In genomic region chr9:120563590-120563989, GRCm38 (mm10) we compare ENCODE assay signal across 31 mouse cellular contexts. TPM values are rescaled to one million over a fixed set of nuclear protein-coding genes. Genes with fewer than 3 reads are reported as not detected.
DNase-seq lines count a peak whose midpoint lies in the region; ATAC-seq and TF ChIP-seq lines count a peak whose summit lies in the region.
"Had no signal": no experiment of that assay in that cellular context is flagged by ENCODE, and none has a peak within 500 bp of the region (broad histone marks: within the 10 kb centered on the region; RNA-seq: fewer than 3 reads in every experiment).

No protein-coding gene starts in this region.

- DNase-seq in 416B (ENCODE audit: low read depth): peak; percentile 66
- DNase-seq in G1E (ENCODE audit: low spot score): no peak
- DNase-seq in kidney, adult 8-10 months: no peak
- DNase-seq in heart, postnatal 14 days: no peak
- DNase-seq in gastrocnemius, postnatal 10 days: no peak
- DNase-seq: adrenal gland, postnatal 10 days; adrenal gland, postnatal 36 days; cerebellum, adult 18-20 months; cerebellum, adult 9-10 months; cerebellum, postnatal 14 days; gastrocnemius, postnatal 14 days; heart, adult 11 months; heart, postnatal 36 days had no signal

- H3K27ac ChIP-seq in liver, embryonic 16.5 days (ENCODE audit: low read length): no peak overlapping the region
- H3K27ac ChIP-seq in midbrain, embryonic 16.5 days (ENCODE audit: low read length): no peak overlapping the region
- H3K27ac ChIP-seq: embryonic facial prominence, embryonic 12.5 days; embryonic facial prominence, embryonic 15.5 days; forebrain, embryonic 12.5 days; forebrain, embryonic 15.5 days; hindbrain, embryonic 10.5 days; hindbrain, embryonic 13.5 days had no signal

- no peaks in the 10 kb centered on the region for H3K27me3 ChIP-seq in G1E (ENCODE audit: insufficient read depth, low read length)
- no peaks in the 10 kb centered on the region for H3K27me3 ChIP-seq in liver, embryonic 16.5 days (ENCODE audit: control insufficient read depth, insufficient read depth, low read depth, low read length)
- no peaks in the 10 kb centered on the region for H3K27me3 ChIP-seq in midbrain, embryonic 16.5 days (ENCODE audit: control insufficient read depth, insufficient read depth, low read depth, low read length)
- H3K27me3 ChIP-seq: embryonic facial prominence, embryonic 12.5 days; embryonic facial prominence, embryonic 15.5 days; forebrain, embryonic 15.5 days had no signal

- peaks cover 3% of the 10 kb centered on the region for H3K36me3 ChIP-seq in G1E (replicated peaks)
- H3K36me3 ChIP-seq in liver, embryonic 16.5 days (ENCODE audit: control insufficient read depth, insufficient read depth): no peaks in the 10 kb centered on the region
- H3K36me3 ChIP-seq in midbrain, embryonic 16.5 days (ENCODE audit: control insufficient read depth, insufficient read depth, low read length): 0 out of 2 replicates have a peak, but pooled peaks cover 3% of the 10 kb centered on the region
- H3K36me3 ChIP-seq: embryonic facial prominence, embryonic 12.5 days; embryonic facial prominence, embryonic 15.5 days; forebrain, embryonic 12.5 days; forebrain, embryonic 15.5 days; hindbrain, embryonic 10.5 days; hindbrain, embryonic 13.5 days had no signal

- no peak for TF ChIP-seq CTCF in G1E (IDR thresholded peaks at IDR 0.05; ENCODE audit: low read depth, low read length)

- peak; percentile 64 for ATAC-seq in G1E (ENCODE audit: extremely low read depth, insufficient number of reproducible peaks, low FRiP score, poor library complexity, severe bottlenecking)
- peak; percentile 23 for ATAC-seq in common myeloid progenitor, adult 5-6 weeks (replicated peaks; ENCODE audit: low read depth, poor library complexity, severe bottlenecking)
- peak; percentile 13; the same call in 1 of the 2 replicates for ATAC-seq in liver, embryonic 16.5 days (ENCODE audit: low read depth)
- no peak for ATAC-seq in midbrain, embryonic 16.5 days
- ATAC-seq: forebrain, embryonic 15.5 days; hindbrain, embryonic 16.5 days; Patski had no signal

- no peak overlapping the region for H3K4me2 ChIP-seq in liver, embryonic 16.5 days (ENCODE audit: low read depth, low read length)
- H3K4me2 ChIP-seq in midbrain, embryonic 16.5 days (ENCODE audit: low read length): no peak overlapping the region
- H3K4me2 ChIP-seq: embryonic facial prominence, embryonic 12.5 days; embryonic facial prominence, embryonic 15.5 days; forebrain, embryonic 12.5 days; forebrain, embryonic 15.5 days; heart, embryonic 11.5 days; hindbrain, embryonic 13.5 days had no signal

- no peak overlapping the region for H3K4me3 ChIP-seq in G1E (ENCODE audit: low read depth, low read length)
- H3K4me3 ChIP-seq in liver, embryonic 16.5 days (ENCODE audit: low read depth, low read length): no peak overlapping the region
- H3K4me3 ChIP-seq in midbrain, embryonic 16.5 days (ENCODE audit: low read depth, low read length): no peak overlapping the region
- H3K4me3 ChIP-seq: embryonic facial prominence, embryonic 12.5 days; embryonic facial prominence, embryonic 15.5 days; erythroblast, embryonic 14.5 days; forebrain, embryonic 12.5 days; forebrain, embryonic 15.5 days; hindbrain, embryonic 10.5 days; hindbrain, embryonic 13.5 days had no signal

- WGBS in liver, embryonic 16.5 days (ENCODE audit: insufficient replicate concordance): 26% methylated on average over 3 of the region's 3 CpGs
- WGBS in midbrain, embryonic 16.5 days: 92% methylated on average over 3 of the region's 3 CpGs

- peaks cover 69% of the 10 kb centered on the region for H3K4me1 ChIP-seq in G1E (ENCODE audit: insufficient read depth, low read depth, low read length)
- H3K4me1 ChIP-seq in liver, embryonic 16.5 days (ENCODE audit: control insufficient read depth, low read depth, low read length): peaks cover 13% of the 10 kb centered on the region
- no peaks in the 10 kb centered on the region for H3K4me1 ChIP-seq in midbrain, embryonic 16.5 days (ENCODE audit: control insufficient read depth, insufficient read depth, low read length)
- H3K4me1 ChIP-seq: embryonic facial prominence, embryonic 12.5 days; embryonic facial prominence, embryonic 15.5 days; forebrain, embryonic 12.5 days; forebrain, embryonic 15.5 days; hindbrain, embryonic 10.5 days; hindbrain, embryonic 13.5 days had no signal

- H3K9ac ChIP-seq in liver, embryonic 16.5 days (ENCODE audit: low read depth, low read length): no peak overlapping the region
- H3K9ac ChIP-seq in midbrain, embryonic 16.5 days (ENCODE audit: low read depth, low read length): no peak overlapping the region
- H3K9ac ChIP-seq: embryonic facial prominence, embryonic 12.5 days; embryonic facial prominence, embryonic 15.5 days; forebrain, embryonic 12.5 days; forebrain, embryonic 15.5 days; hindbrain, embryonic 13.5 days had no signal

- H3K9me3 ChIP-seq in G1E (replicated peaks): peaks cover 3% of the 10 kb centered on the region
- no peaks in the 10 kb centered on the region for H3K9me3 ChIP-seq in liver, embryonic 16.5 days (replicated peaks; ENCODE audit: control insufficient read depth, low read length)
- H3K9me3 ChIP-seq in midbrain, embryonic 16.5 days (replicated peaks; ENCODE audit: control insufficient read depth, low read length, poor library complexity, severe bottlenecking): no peaks in the 10 kb centered on the region
- H3K9me3 ChIP-seq: embryonic facial prominence, embryonic 12.5 days; embryonic facial prominence, embryonic 15.5 days; forebrain, embryonic 12.5 days; forebrain, embryonic 15.5 days; hindbrain, embryonic 10.5 days; hindbrain, embryonic 13.5 days had no signal

- intact Hi-C loops in heart, postnatal 14 days (cut with DNase I): no loop called here

RNA-seq across cellular contexts. Expression of gene Rpl14, which starts 7.7 kb away (rescaled TPM):
- 933 and 945 TPM in 2 replicates for total RNA-seq in G1E (2014; fragmentation: Nextera tagmentation)
- 1,738 and 1,944 TPM in 2 replicates for total RNA-seq in G1E (2017)
- polyA plus RNA-seq in G1E (2012): 1,480 and 1,513 TPM in 2 replicates
- total RNA-seq in common myeloid progenitor, adult 5-6 weeks (2017): 2,413 and 3,257 TPM in 2 replicates
- 335 and 378 TPM in 2 replicates for polyA plus RNA-seq in liver, embryonic 16.5 days (2015; fragmentation: Nextera tagmentation; extraction: Ambion mirVana)
- 100 to 1,000 TPM; 270 to 309 TPM for total RNA-seq in heart, postnatal 14 days (2021)
- 100 to 1,000 TPM; 538 to 546 TPM for total RNA-seq in gastrocnemius, postnatal 10 days (2021)
- 391 and 407 TPM in 2 replicates for polyA plus RNA-seq in midbrain, embryonic 16.5 days (2015; fragmentation: Nextera tagmentation; extraction: Ambion mirVana)

RNA-seq across cellular contexts. Expression of gene Entpd3, which starts 24.0 kb away (rescaled TPM):
- total RNA-seq in G1E (2014; fragmentation: Nextera tagmentation) (0.19 TPM in 1 of 2 replicates, not detected in the other), G1E (2017) (0.22 and 0.23 TPM in 2 replicates)
- polyA plus RNA-seq in G1E (2012): not detected in 2 replicates
- total RNA-seq in common myeloid progenitor, adult 5-6 weeks (2017): not detected in 2 replicates
- 0.05 TPM in 1 of 2 replicates, not detected in the other for polyA plus RNA-seq in liver, embryonic 16.5 days (2015; fragmentation: Nextera tagmentation; extraction: Ambion mirVana)
- total RNA-seq in heart, postnatal 14 days (2021): under 1 TPM in 1 of 2 experiments, not detected in 1; 0.24 TPM
- 1 to 10 TPM in 1 of 2 experiments, not detected in 1; 1.7 TPM for total RNA-seq in gastrocnemius, postnatal 10 days (2021)
- 4.4 and 5.5 TPM in 2 replicates for polyA plus RNA-seq in midbrain, embryonic 16.5 days (2015; fragmentation: Nextera tagmentation; extraction: Ambion mirVana)
- total RNA-seq: gastrocnemius, adult 18-20 months; gastrocnemius, postnatal 14 days; gastrocnemius, postnatal 4 days; heart, adult 8-10 months; heart, postnatal 36 days had no signal
- polyA plus RNA-seq: heart, embryonic 14.5 days; heart, postnatal 0 days; Patski had no signal
